Mouse (Mus musculus): Measurements from ENCODE around the gene Rln1.

The Rln1 gene

GRCm38 (mm10) chr19:29360251-29360650 is 25.8 kb upstream of the Rln1 start:
- no peak for DNase-seq

GRCm38 (mm10) chr19:29356281-29356680 is 21.8 kb upstream of the Rln1 start:
- DNase-seq, result no peak

GRCm38 (mm10) chr19:29354895-29355877 is 20.7 kb upstream of the Rln1 start:
- peak; percentile 87 for DNase-seq

GRCm38 (mm10) chr19:29350991-29351390 is 16.5 kb upstream of the Rln1 start:
- DNase-seq, result no peak

GRCm38 (mm10) chr19:29345636-29346035 is 11.2 kb upstream of the Rln1 start:
- DNase-seq, result no peak

GRCm38 (mm10) chr19:29344868-29345267 is 10.4 kb upstream of the Rln1 start:
- no peak for DNase-seq

GRCm38 (mm10) chr19:29342281-29342680 is 7.8 kb upstream of the Rln1 start:
- DNase-seq, result no peak

- no peak for DNase-seq
Measured at GRCm38 (mm10) chr19:29341029-29341428, 6.6 kb upstream of the Rln1 start.

GRCm38 (mm10) chr19:29336624-29337023 is 2.2 kb upstream of the Rln1 start:
- DNase-seq, result no peak

- no peak for DNase-seq
Measured at GRCm38 (mm10) chr19:29326822-29327552, 7.5 kb downstream of the Rln1 start.

- no peak for DNase-seq
Measured at GRCm38 (mm10) chr19:29326396-29326795, 8.1 kb downstream of the Rln1 start.

- no peak for DNase-seq
Measured at GRCm38 (mm10) chr19:29325852-29326180, 8.7 kb downstream of the Rln1 start.

GRCm38 (mm10) chr19:29325053-29325851 is 9.2 kb downstream of the Rln1 start, which contains the start of gene Insl6:
Gene Insl6 (minus strand): TSS chr19:29325356.
- DNase-seq, result peak; percentile 18

GRCm38 (mm10) chr19:29323416-29324049 is 10.9 kb downstream of the Rln1 start:
- no peak for DNase-seq

GRCm38 (mm10) chr19:29312661-29313060 is 21.8 kb downstream of the Rln1 start:
- DNase-seq, result no peak

GRCm38 (mm10) chr19:29311791-29312190 is 22.7 kb downstream of the Rln1 start:
- DNase-seq, result peak; percentile 43

- DNase-seq, result no peak
Measured at GRCm38 (mm10) chr19:29308832-29309231, 25.6 kb downstream of the Rln1 start.

GRCm38 (mm10) chr19:29302119-29302518 is 32.4 kb downstream of the Rln1 start:
- DNase-seq, result no peak

- no peak for DNase-seq
Measured at GRCm38 (mm10) chr19:29300919-29301318, 33.6 kb downstream of the Rln1 start.

GRCm38 (mm10) chr19:29297366-29297765 is 37.1 kb downstream of the Rln1 start:
- no peak for DNase-seq

GRCm38 (mm10) chr19:29296166-29296565 is 38.3 kb downstream of the Rln1 start:
- DNase-seq, result no peak

- DNase-seq, result no peak
Measured at GRCm38 (mm10) chr19:29294756-29295155, 39.7 kb downstream of the Rln1 start.

GRCm38 (mm10) chr19:29292546-29292945 is 41.9 kb downstream of the Rln1 start:
- DNase-seq, result no peak
